Mouse (Mus musculus): Measurements from ENCODE around the gene Dlx1. TPM values are rescaled to one million over a fixed set of nuclear protein-coding genes. Genes with fewer than 3 reads are reported as not detected.

The Dlx1 gene
- polyA plus RNA-seq (2015; fragmentation: Nextera tagmentation; extraction: Ambion mirVana) = 5.3 and 6.0 TPM in 2 replicates

- WGBS = 1% methylated on average over 26 of the region's 26 CpGs
- no peak within 1 kb of the TSS for H3K27ac ChIP-seq
Measured at GRCm38 (mm10) chr2:71528014-71528713, at the start of gene Dlx1. Gene Dlx1, plus strand, starts transcription at chr2:71528113.

DNA sequence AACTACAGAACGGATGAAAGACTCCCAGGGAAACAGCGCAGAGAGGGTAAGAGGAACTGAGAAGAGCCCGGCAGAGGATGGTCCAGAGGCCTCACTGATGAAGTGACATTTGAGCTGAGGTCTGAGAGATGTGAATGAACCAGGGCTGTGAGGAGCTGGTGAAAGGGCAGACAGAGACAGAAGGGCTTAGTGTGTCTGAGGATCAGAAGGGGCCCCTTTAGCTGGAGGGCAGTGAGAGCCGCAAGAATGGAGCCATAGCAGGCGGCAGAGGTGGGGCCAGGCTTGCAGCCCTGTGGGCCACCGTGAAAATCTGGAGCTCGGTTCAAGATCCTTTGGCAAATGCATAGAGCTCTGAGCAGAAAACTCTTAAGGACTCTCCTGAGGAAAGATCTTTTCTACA is 48.0 kb upstream of the Dlx1 start:
- peaks cover 3% of the 10 kb centered on the region; the same call in 1 of the 2 replicates for H3K9me3 ChIP-seq
- no peak overlapping the region for H3K4me3 ChIP-seq
- 13% methylated on average over 7 of the region's 7 CpGs for WGBS
- H3K36me3 ChIP-seq = no peaks in the 10 kb centered on the region
- peak overlapping the region; percentile 25; the same call in 1 of the 2 replicates for H3K4me2 ChIP-seq (replicated peaks)
- ATAC-seq (ENCODE audit: low FRiP score, low read depth) = peak; percentile 36; the same call in 1 of the 2 replicates
- H3K27ac ChIP-seq = peak overlapping the region; percentile 3; the same call in 1 of the 2 replicates
- no peaks in the 10 kb centered on the region for H3K27me3 ChIP-seq
- peaks cover 29% of the 10 kb centered on the region for H3K4me1 ChIP-seq
- 0 out of 2 replicates have a peak overlapping the region, but pooled peaks have one; percentile 31 for H3K9ac ChIP-seq

More at GRCm38 (mm10) chr2:71528014-71528713, at the start of gene Dlx1:
- H3K9me3 ChIP-seq = no peaks in the 10 kb centered on the region
- peak within 1 kb of the TSS; percentile 52 for H3K4me3 ChIP-seq
- no peak for ATAC-seq (ENCODE audit: low FRiP score, low read depth)
- H3K36me3 ChIP-seq = no peaks in the 10 kb centered on the region
- peaks cover 99% of the 10 kb centered on the region for H3K27me3 ChIP-seq
- H3K4me1 ChIP-seq = peaks cover 21% of the 10 kb centered on the region
- H3K4me2 ChIP-seq (replicated peaks) = peak within 1 kb of the TSS; percentile 88
- H3K9ac ChIP-seq = peak within 1 kb of the TSS; percentile 65

- H3K9me3 ChIP-seq = peaks cover 3% of the 10 kb centered on the region; the same call in 1 of the 2 replicates
- H3K9ac ChIP-seq = no peak overlapping the region
- WGBS = 81% methylated on average over 6 of the region's 6 CpGs
- no peak for ATAC-seq (ENCODE audit: low FRiP score, low read depth)
- no peak overlapping the region for H3K27ac ChIP-seq
- H3K36me3 ChIP-seq = no peaks in the 10 kb centered on the region
- no peaks in the 10 kb centered on the region for H3K27me3 ChIP-seq
- peaks cover 18% of the 10 kb centered on the region for H3K4me1 ChIP-seq
- H3K4me3 ChIP-seq = no peak overlapping the region
- no peak overlapping the region for H3K4me2 ChIP-seq (replicated peaks)
Measured at GRCm38 (mm10) chr2:71481825-71482224, 46.1 kb upstream of the Dlx1 start.

- H3K36me3 ChIP-seq = no peaks in the 10 kb centered on the region
- H3K4me2 ChIP-seq (replicated peaks) = no peak overlapping the region
- WGBS = 59% methylated on average over 10 of the region's 10 CpGs
- ATAC-seq (ENCODE audit: low FRiP score, low read depth) = no peak
- H3K9me3 ChIP-seq = no peaks in the 10 kb centered on the region
- H3K27ac ChIP-seq = no peak overlapping the region
- no peak overlapping the region for H3K9ac ChIP-seq
- no peaks in the 10 kb centered on the region for H3K27me3 ChIP-seq
- H3K4me1 ChIP-seq = peaks cover 18% of the 10 kb centered on the region
- no peak overlapping the region for H3K4me3 ChIP-seq
Measured at GRCm38 (mm10) chr2:71483046-71483716, 44.7 kb upstream of the Dlx1 start.

GRCm38 (mm10) chr2:71483717-71484066 is 44.2 kb upstream of the Dlx1 start:
- Histone ChIP-seq H3K4me1 (peaks cover 18% of the 10 kb centered on the region), H3K9ac (no peak overlapping the region), H3K4me2 (replicated peaks) (no peak overlapping the region), H3K4me3 (no peak overlapping the region), H3K27ac (no peak overlapping the region), H3K27me3 (no peaks in the 10 kb centered on the region), H3K9me3 (no peaks in the 10 kb centered on the region), H3K36me3 (no peaks in the 10 kb centered on the region)
- WGBS = 20% methylated on average over 5 of the region's 5 CpGs
- ATAC-seq (ENCODE audit: low FRiP score, low read depth) = no peak

DNA sequence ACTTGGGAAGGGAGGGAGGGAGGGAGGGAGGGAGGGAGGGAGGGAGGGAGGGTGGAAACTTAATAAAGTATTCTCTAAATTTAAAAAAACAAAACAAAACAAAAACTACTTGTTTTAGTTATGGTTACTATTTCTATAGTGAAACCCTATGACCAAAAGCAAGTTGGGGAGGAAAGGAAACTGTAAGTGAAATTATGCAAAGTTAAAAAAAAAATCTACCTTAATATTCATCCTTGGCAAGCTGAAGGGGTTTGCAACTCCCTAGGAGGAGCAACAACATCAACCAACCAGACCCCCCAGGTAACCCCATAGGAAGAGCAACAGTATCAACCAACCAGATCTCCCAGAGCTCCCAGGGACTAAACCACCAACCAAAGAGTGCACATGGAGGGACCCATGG is 36.6 kb upstream of the Dlx1 start:
- Histone ChIP-seq H3K9ac (no peak overlapping the region), H3K36me3 (no peaks in the 10 kb centered on the region), H3K27me3 (no peaks in the 10 kb centered on the region), H3K4me3 (no peak overlapping the region), H3K9me3 (no peaks in the 10 kb centered on the region), H3K4me2 (replicated peaks) (no peak overlapping the region), H3K4me1 (peaks cover 10% of the 10 kb centered on the region; the same call in 1 of the 2 replicates), H3K27ac (no peak overlapping the region)
- ATAC-seq (ENCODE audit: low FRiP score, low read depth) = no peak

DNA sequence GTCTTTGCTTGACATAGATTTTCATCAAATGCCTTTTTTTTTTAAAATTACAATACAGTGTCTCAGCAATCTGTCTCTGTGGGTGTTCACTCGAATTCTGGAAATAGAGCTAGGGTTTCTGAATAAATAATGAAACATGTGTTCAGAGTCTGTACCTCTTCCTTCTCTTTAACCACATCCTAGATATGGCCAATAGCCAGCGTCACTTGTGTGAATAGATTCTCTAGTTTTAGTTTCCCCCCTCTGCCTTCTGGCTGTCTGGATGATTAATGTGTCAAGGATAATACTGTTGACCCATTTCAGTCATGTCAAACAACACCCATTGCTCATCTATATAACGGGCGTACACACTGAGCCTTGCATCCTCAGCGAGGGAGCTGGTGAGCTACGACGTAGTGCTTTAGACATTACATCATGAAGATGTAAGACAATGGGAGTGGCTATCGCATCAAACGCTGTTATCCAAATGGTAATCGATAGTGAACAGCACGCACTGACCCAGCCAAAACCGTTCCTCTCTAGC is 34.7 kb upstream of the Dlx1 start:
- ATAC-seq (ENCODE audit: low FRiP score, low read depth) = no peak
- Histone ChIP-seq H3K27me3 (no peaks in the 10 kb centered on the region), H3K4me3 (no peak overlapping the region), H3K9me3 (no peaks in the 10 kb centered on the region), H3K27ac (no peak overlapping the region), H3K4me2 (replicated peaks) (no peak overlapping the region), H3K4me1 (peaks cover 22% of the 10 kb centered on the region), H3K36me3 (no peaks in the 10 kb centered on the region), H3K9ac (no peak overlapping the region)
- WGBS = 81% methylated on average over 12 of the region's 12 CpGs

DNA sequence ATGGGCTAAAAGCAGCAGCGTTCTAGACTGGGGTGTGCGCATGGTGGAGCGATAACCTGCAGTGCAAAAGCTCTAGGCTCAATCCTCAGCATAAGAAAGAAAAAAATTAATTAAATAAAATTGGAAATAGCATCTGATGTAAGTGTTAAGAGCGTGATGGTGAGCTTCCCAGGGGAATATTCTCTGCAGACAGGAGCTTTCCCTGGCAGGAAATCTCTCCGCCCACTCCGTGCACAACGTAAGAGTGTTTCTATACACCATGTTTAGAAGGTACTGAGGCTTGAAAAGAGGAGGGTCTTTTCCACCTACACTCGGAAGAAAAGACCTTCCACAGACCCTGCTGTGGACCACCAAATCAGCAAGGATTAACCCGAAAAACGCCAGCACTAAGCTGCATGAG is 33.4 kb upstream of the Dlx1 start:
- H3K9me3 ChIP-seq = no peaks in the 10 kb centered on the region
- WGBS = 77% methylated on average over 10 of the region's 10 CpGs
- no peaks in the 10 kb centered on the region for H3K27me3 ChIP-seq
- no peak overlapping the region for H3K4me2 ChIP-seq (replicated peaks)
- no peak for ATAC-seq (ENCODE audit: low FRiP score, low read depth)
- H3K36me3 ChIP-seq = no peaks in the 10 kb centered on the region
- no peak overlapping the region for H3K4me3 ChIP-seq
- H3K27ac ChIP-seq = no peak overlapping the region
- no peak overlapping the region for H3K9ac ChIP-seq
- peaks cover 35% of the 10 kb centered on the region for H3K4me1 ChIP-seq

DNA sequence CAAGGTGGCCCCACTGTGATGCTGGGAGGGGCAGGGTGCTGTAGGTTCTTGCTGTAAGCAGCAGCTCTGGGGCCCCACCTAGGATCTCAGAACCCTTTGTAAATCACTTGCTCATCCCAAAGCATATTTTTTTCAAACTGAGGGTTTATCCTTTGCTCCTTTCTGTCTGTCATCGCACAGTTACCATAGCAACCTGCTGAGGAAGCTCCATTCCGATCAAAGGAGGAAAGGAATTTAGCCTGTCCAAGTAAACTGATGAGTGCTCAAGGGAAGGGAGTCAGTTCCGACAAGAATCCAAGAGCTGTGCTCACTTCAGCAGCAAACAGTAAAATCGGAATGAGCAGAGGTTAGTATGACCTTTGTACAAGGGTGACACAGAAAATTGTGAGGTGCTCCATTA is 32.9 kb upstream of the Dlx1 start:
- H3K27ac ChIP-seq = no peak overlapping the region
- H3K4me3 ChIP-seq = no peak overlapping the region
- H3K9me3 ChIP-seq = no peaks in the 10 kb centered on the region
- WGBS = 43% methylated on average over 4 of the region's 4 CpGs
- H3K27me3 ChIP-seq = no peaks in the 10 kb centered on the region
- H3K9ac ChIP-seq = no peak overlapping the region
- peaks cover 39% of the 10 kb centered on the region for H3K4me1 ChIP-seq
- H3K36me3 ChIP-seq = no peaks in the 10 kb centered on the region
- ATAC-seq (ENCODE audit: low FRiP score, low read depth) = no peak
- H3K4me2 ChIP-seq (replicated peaks) = no peak overlapping the region

DNA sequence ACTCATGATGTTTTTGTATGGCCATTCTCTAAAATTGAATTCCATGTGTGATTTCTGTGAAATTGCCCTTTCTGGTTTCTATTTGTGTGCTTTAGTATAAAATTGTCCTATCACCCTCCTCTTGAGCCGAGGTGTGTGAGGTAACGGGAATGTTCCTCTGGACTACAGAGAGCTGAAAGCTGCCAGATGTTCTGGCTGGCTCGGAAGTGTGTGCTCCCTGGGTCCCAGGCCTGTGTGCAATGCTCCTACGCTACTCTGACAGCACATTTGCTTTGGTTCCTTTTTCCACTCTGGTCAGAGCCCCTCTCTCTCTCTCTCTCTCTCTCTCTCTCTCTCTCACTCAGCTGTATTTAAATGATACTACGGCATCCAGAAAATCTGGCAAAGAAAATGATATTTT is 30.7 kb upstream of the Dlx1 start:
- H3K9me3 ChIP-seq = no peaks in the 10 kb centered on the region
- peak; percentile 83 for ATAC-seq (ENCODE audit: low FRiP score, low read depth)
- 10% methylated on average over 5 of the region's 5 CpGs for WGBS

GRCm38 (mm10) chr2:71499276-71500230 is 28.4 kb upstream of the Dlx1 start:
- no peak overlapping the region for H3K4me3 ChIP-seq
- WGBS = 53% methylated on average over 16 of the region's 16 CpGs
- H3K36me3 ChIP-seq = no peaks in the 10 kb centered on the region
- no peak for ATAC-seq (ENCODE audit: low FRiP score, low read depth)
- peaks cover 36% of the 10 kb centered on the region for H3K4me1 ChIP-seq
- no peak overlapping the region for H3K9ac ChIP-seq
- no peaks in the 10 kb centered on the region for H3K27me3 ChIP-seq
- no peak overlapping the region for H3K4me2 ChIP-seq (replicated peaks)
- H3K9me3 ChIP-seq = no peaks in the 10 kb centered on the region
- H3K27ac ChIP-seq = peak overlapping the region; percentile 23; the same call in 1 of the 2 replicates

More for the DNA sequence above, 30.7 kb upstream of the Dlx1 start:
- peak overlapping the region; percentile 19; the same call in 1 of the 2 replicates for H3K4me2 ChIP-seq (replicated peaks)
- H3K36me3 ChIP-seq = no peaks in the 10 kb centered on the region
- H3K4me1 ChIP-seq = peaks cover 39% of the 10 kb centered on the region
- H3K27me3 ChIP-seq = no peaks in the 10 kb centered on the region
- H3K27ac ChIP-seq = peak overlapping the region; percentile 52; the same call in 1 of the 2 replicates
- H3K9ac ChIP-seq = no peak overlapping the region
- no peak overlapping the region for H3K4me3 ChIP-seq

Data from limb, embryonic 13.5 days (tissue).